Mouse (Mus musculus) ES-Bruce4 (cell line): ENCODE data around the gene Rnf144b. TPM values are rescaled to one million over a fixed set of nuclear protein-coding genes. Genes with fewer than 3 reads are reported as not detected.

Experiments
- H3K27ac ChIP-seq: 2 replicates; pipeline ENCODE4 v1.5.1; 2012; ENCODE audit warnings: low read length, inconsistent platforms; ENCODE audit not compliant: insufficient read depth
- H3K27me3 ChIP-seq: 2 replicates; pipeline ENCODE4 v1.6.1; 2012; ENCODE audit warnings: mild to moderate bottlenecking, low read length, inconsistent platforms; ENCODE audit not compliant: control insufficient read depth, poor library complexity, insufficient read depth, severe bottlenecking
- H3K36me3 ChIP-seq: 2 replicates; pipeline ENCODE4 v1.6.1; 2012; ENCODE audit warnings: inconsistent platforms, mild to moderate bottlenecking, low read length, moderate library complexity; ENCODE audit not compliant: control insufficient read depth, poor library complexity, insufficient read depth, severe bottlenecking
- H3K4me1 ChIP-seq: one replicate; pipeline ENCODE4 v1.8.1; 2011; ENCODE audit warnings: low read length; ENCODE audit not compliant: control insufficient read depth, insufficient read depth
- H3K4me3 ChIP-seq: 2 replicates; pipeline ENCODE4 v1.5.1; 2011; ENCODE audit warnings: low read depth, mild to moderate bottlenecking, low read length
- H3K9ac ChIP-seq: 2 replicates; pipeline ENCODE4 v1.6.1; 2012; ENCODE audit warnings: low read depth, mild to moderate bottlenecking, inconsistent platforms; ENCODE audit not compliant: poor library complexity, severe bottlenecking
- H3K9me3 ChIP-seq: replicated peaks from 2 replicates; pipeline ENCODE4 v1.6.1; 2012; ENCODE audit warnings: mild to moderate bottlenecking, low read length, inconsistent platforms; ENCODE audit not compliant: control insufficient read depth, poor library complexity, insufficient read depth, severe bottlenecking
- CTCF ChIP-seq: IDR thresholded peaks from one replicate; pipeline ENCODE4 v1.8.1; 2011; ENCODE audit warnings: low read depth, low read length
- EP300 ChIP-seq: IDR thresholded peaks from 2 replicates; pipeline ENCODE4 v1.6.1; 2011; ENCODE audit warnings: low read depth, low read length; ENCODE audit not compliant: insufficient read depth
- POLR2A ChIP-seq: IDR thresholded peaks from one replicate; pipeline ENCODE4 v1.8.1; 2011; ENCODE audit warnings: low read length; ENCODE audit not compliant: insufficient read depth
- polyA plus RNA-seq: library from polyadenylated mRNA; stranded (reverse); fragments of >200 nt; gene quantifications from 2 replicates; pipeline ENCODE4 v1.2.4, GENCODE M21; 2011; ENCODE audit warnings: low read depth; ENCODE audit not compliant: missing spikeins, insufficient read depth, insufficient read length

Gene Rnf144b
- polyA plus RNA-seq, 1 experiment, result 1.6 TPM

DNA sequence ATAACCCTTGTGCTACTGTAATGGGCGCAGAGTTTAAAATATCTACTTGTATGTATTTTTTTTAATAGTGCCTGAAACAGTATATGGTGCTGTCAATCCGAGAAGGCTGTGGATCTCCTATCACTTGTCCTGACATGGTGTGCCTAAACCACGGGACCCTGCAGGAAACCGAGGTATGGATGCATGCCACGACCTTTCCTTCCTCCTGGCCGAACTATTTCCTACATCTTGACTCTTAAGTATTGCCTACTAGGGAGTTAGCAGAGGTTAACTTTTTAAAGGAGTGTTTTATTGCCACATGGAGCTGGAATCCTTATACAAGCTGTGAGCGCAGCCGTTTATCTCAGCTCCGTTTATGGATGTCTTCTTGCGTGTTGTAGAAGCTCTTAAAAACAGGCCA lies 98.0 kb downstream of the Rnf144b start:
- Histone ChIP-seq H3K9ac (no peak overlapping the region), H3K9me3 (no peaks in the 10 kb centered on the region; the same call in 1 of the 2 replicates), H3K27me3 (no peaks in the 10 kb centered on the region), H3K36me3 (no peaks in the 10 kb centered on the region), H3K27ac (no peak overlapping the region), H3K4me1 (peaks cover 2% of the 10 kb centered on the region), H3K4me3 (no peak overlapping the region)
- TF ChIP-seq CTCF (no peak), EP300 (no peak), POLR2A (no peak)

GRCm38 (mm10) chr13:47223576-47224538 lies 101.4 kb downstream of the Rnf144b start:
- TF ChIP-seq EP300 (no peak), CTCF (no peak), POLR2A (no peak)
- Histone ChIP-seq H3K4me1 (peaks cover 2% of the 10 kb centered on the region), H3K36me3 (no peaks in the 10 kb centered on the region), H3K4me3 (no peak overlapping the region), H3K27me3 (no peaks in the 10 kb centered on the region), H3K27ac (no peak overlapping the region), H3K9ac (no peak overlapping the region), H3K9me3 (no peaks in the 10 kb centered on the region; the same call in 1 of the 2 replicates)

- Histone ChIP-seq H3K4me3 (no peak overlapping the region), H3K9me3 (no peaks in the 10 kb centered on the region; the same call in 1 of the 2 replicates), H3K27me3 (no peaks in the 10 kb centered on the region), H3K4me1 (peaks cover 2% of the 10 kb centered on the region), H3K27ac (no peak overlapping the region), H3K36me3 (no peaks in the 10 kb centered on the region), H3K9ac (peak overlapping the region; percentile 42; the same call in 1 of the 2 replicates)
- TF ChIP-seq POLR2A, result no peak
- no peak for TF ChIP-seq CTCF
- no peak for TF ChIP-seq EP300
Observed at GRCm38 (mm10) chr13:47224648-47225323, 102.3 kb downstream of the Rnf144b start.

- TF ChIP-seq EP300, result no peak
- no peak for TF ChIP-seq CTCF
- no peak for TF ChIP-seq POLR2A
- H3K27me3 ChIP-seq, result no peaks in the 10 kb centered on the region
- H3K4me1 ChIP-seq, result peaks cover 2% of the 10 kb centered on the region
- H3K9ac ChIP-seq, result 0 out of 2 replicates have a peak overlapping the region, but pooled peaks have one; percentile 42
- H3K27ac ChIP-seq, result no peak overlapping the region
- H3K9me3 ChIP-seq, result no peaks in the 10 kb centered on the region; the same call in 1 of the 2 replicates
- H3K4me3 ChIP-seq, result no peak overlapping the region
- no peaks in the 10 kb centered on the region for H3K36me3 ChIP-seq
Observed at GRCm38 (mm10) chr13:47225324-47225697, 102.9 kb downstream of the Rnf144b start.

- H3K9me3 ChIP-seq, result no peaks in the 10 kb centered on the region; the same call in 1 of the 2 replicates
- no peak overlapping the region for H3K4me3 ChIP-seq
- TF ChIP-seq EP300, result no peak
- no peak for TF ChIP-seq POLR2A
- no peak for TF ChIP-seq CTCF
- peaks cover 2% of the 10 kb centered on the region for H3K4me1 ChIP-seq
- H3K27ac ChIP-seq, result no peak overlapping the region
- H3K9ac ChIP-seq, result no peak overlapping the region
- no peaks in the 10 kb centered on the region for H3K27me3 ChIP-seq
- no peaks in the 10 kb centered on the region for H3K36me3 ChIP-seq
Observed at GRCm38 (mm10) chr13:47225802-47226201, 103.3 kb downstream of the Rnf144b start.

GRCm38 (mm10) chr13:47226521-47226920 lies 104.1 kb downstream of the Rnf144b start:
- H3K27ac ChIP-seq, result no peak overlapping the region
- H3K27me3 ChIP-seq, result no peaks in the 10 kb centered on the region
- no peak overlapping the region for H3K4me3 ChIP-seq
- H3K4me1 ChIP-seq, result peaks cover 2% of the 10 kb centered on the region
- no peaks in the 10 kb centered on the region for H3K36me3 ChIP-seq
- TF ChIP-seq POLR2A, result no peak
- peak; percentile 17 for TF ChIP-seq CTCF
- TF ChIP-seq EP300, result no peak
- H3K9ac ChIP-seq, result no peak overlapping the region
- H3K9me3 ChIP-seq, result no peaks in the 10 kb centered on the region; the same call in 1 of the 2 replicates
